Mouse (Mus musculus) megakaryocyte, embryonic 14.5 days (primary cell): ENCODE measurements around the gene Cyp2b19.

Experiments
- FLI1 ChIP-seq: IDR thresholded peaks from 2 replicates; pipeline ENCODE4 v1.6.1; 2012; ENCODE audit warnings: low read length, inconsistent platforms, mixed read lengths
- GATA1 ChIP-seq: IDR thresholded peaks from 3 replicates; pipeline ENCODE4 v1.6.1; 2012; ENCODE audit warnings: mixed read lengths, low read length, inconsistent platforms, borderline replicate concordance

DNA sequence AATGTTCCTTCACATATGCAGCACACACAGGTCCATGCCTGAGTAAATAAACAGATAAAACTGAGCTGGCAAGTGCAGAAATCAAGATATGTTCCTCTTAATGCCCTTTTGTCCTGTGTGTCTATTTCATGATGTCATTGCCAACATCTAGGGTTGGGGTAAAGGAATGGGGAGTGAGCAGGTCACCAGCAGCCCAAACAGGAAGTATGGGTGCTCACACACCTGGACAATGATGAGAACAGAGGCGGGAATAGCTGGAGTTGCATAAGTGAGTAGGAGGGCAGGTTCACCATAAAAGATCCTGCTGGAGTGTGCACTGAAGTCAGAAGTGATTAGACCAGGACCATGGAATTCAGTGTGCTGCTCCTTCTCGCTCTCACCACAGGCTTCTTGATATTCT is at the start of gene Cyp2b19:
- no peak for TF ChIP-seq GATA1
- no peak for TF ChIP-seq FLI1
